Mouse (Mus musculus) heart, adult 2 months (tissue): Measurements from ENCODE around the gene Gpr35. TPM values are rescaled to one million over a fixed set of nuclear protein-coding genes. Genes with fewer than 3 reads are reported as not detected.

Experiments
- DNase-seq, 2 experiments: peaks; one replicate each; pipeline ENCODE4 v3.0.0; 2021
- H3K27ac ChIP-seq: fragments of 200-600 bp; 2 replicates; pipeline ENCODE4 v1.8.1; 2022
- H3K27me3 ChIP-seq: fragments of 200-500 bp; 2 replicates; pipeline ENCODE4 v1.6.1; 2012; ENCODE audit warnings: mild to moderate bottlenecking, low read length, inconsistent platforms, mixed read lengths; ENCODE audit not compliant: control insufficient read depth, insufficient read depth
- H3K36me3 ChIP-seq: fragments of 200-500 bp; 2 replicates; pipeline ENCODE4 v1.6.1; 2012; ENCODE audit warnings: low read length, inconsistent platforms; ENCODE audit not compliant: control insufficient read depth, insufficient read depth
- H3K4me1 ChIP-seq: fragments of 200-500 bp; 2 replicates; pipeline ENCODE4 v1.6.1; 2011; ENCODE audit warnings: low read length; ENCODE audit not compliant: control insufficient read depth, insufficient read depth
- H3K4me3 ChIP-seq: fragments of 200-600 bp; 2 replicates; pipeline ENCODE4 v1.8.1; 2022
- H3K79me2 ChIP-seq: fragments of 200-500 bp; replicated peaks from 2 replicates; pipeline ENCODE4 v1.6.1; 2012; ENCODE audit warnings: mild to moderate bottlenecking, inconsistent platforms, low read length, moderate library complexity, mixed read lengths; ENCODE audit not compliant: control insufficient read depth, insufficient read depth
- H3K9ac ChIP-seq: fragments of 200-500 bp; 2 replicates; pipeline ENCODE4 v1.6.1; 2012; ENCODE audit warnings: low read depth, mild to moderate bottlenecking, control low read depth, inconsistent platforms, low read length, mixed read lengths
- CTCF ChIP-seq: fragments of 200-600 bp; IDR thresholded peaks from 2 replicates; pipeline ENCODE4 v1.8.1; 2022; ENCODE audit warnings: antibody characterized with exemption, mild to moderate bottlenecking, moderate library complexity
- EP300 ChIP-seq: fragments of 200-500 bp; IDR thresholded peaks from 2 replicates; pipeline ENCODE4 v1.6.1; 2011; ENCODE audit warnings: low read depth, low read length, control low read depth; ENCODE audit not compliant: insufficient read depth
- POLR2A ChIP-seq: fragments of 200-500 bp; IDR thresholded peaks from 2 replicates; pipeline ENCODE4 v1.6.1; 2011; ENCODE audit warnings: mild to moderate bottlenecking, low read depth, low read length, control low read depth; ENCODE audit not compliant: insufficient read depth
- WGBS: fragments of 180-500 bp; shearing (Covaris S2); methylation state at CpG from one replicate; pipeline ENCODE4 v1.1.7; 2018; 5-methylcytosine and 5-hydroxymethylcytosine counted together
- intact Hi-C: fragments of 180-260 bp; cut with DNase I; formaldehyde crosslinking; loops from one replicate; pipeline ENCODE4 v1.15.1; 2025
- polyA plus RNA-seq: library from polyadenylated mRNA; depleted of rRNA; stranded (reverse); fragments of >200 nt; gene quantifications from 2 replicates; pipeline ENCODE4 v1.2.3, GENCODE M21; 2012
- total RNA-seq, 2 experiments: library from RNA; stranded (reverse); gene quantifications; 2 replicates each; pipeline ENCODE4 v1.2.3; 2021

Gene Gpr35
- total and polyA plus RNA-seq, 3 experiments, result 0.50 to 1.2 (median 1.0) TPM

DNA sequence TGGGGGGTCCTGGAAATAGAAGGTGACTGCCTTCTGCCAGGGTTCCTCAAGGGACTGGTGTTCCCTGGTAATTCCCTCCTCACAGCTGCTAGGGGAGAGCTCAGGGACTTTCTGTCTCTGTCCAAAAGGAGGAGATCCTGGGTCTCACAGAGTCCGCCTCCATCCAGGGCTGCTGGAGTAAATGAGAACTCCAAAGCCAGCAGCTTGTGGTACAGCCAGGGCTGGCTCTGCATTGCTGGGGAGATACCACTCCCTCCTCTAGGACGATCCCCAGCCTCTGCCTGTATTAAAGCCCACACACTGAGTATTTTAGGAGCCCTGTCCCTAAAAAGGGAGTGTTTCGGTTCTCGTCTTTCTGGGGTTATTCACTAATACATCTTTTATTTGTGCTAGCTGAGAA lies 69.9 kb downstream of the Gpr35 start:
- Histone ChIP-seq H3K27me3 (no peaks in the 10 kb centered on the region), H3K4me3 (no peak overlapping the region), H3K4me1 (no peaks in the 10 kb centered on the region), H3K79me2 (no peaks in the 10 kb centered on the region), H3K36me3 (no peaks in the 10 kb centered on the region), H3K27ac (no peak overlapping the region), H3K9ac (no peak overlapping the region)
- DNase-seq, result no peak
- TF ChIP-seq CTCF (no peak), EP300 (no peak), POLR2A (no peak)
- 79% methylated on average over 4 of the region's 4 CpGs for WGBS
- intact Hi-C loops, result no loop called here

DNA sequence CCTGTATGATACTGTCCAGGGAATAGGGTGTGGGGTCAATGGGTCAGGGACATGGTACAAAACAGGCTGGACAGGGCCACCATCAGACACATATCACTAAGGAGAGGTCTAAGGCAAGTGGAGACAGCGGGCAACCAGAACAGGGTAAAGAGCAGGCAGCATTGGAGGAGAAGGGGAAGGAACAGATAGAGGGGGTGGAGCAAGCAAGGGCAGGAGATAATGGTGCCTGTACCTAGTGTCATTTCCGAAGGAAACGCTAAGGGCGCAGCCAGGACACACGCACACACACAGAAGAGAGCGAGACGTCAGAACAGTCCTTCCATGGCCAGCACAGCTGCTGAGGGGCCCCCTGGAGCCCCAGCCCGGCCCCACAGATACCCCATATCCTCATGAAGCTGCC lies 75.9 kb downstream of the Gpr35 start:
- WGBS, result 77% methylated on average over 8 of the region's 8 CpGs
- H3K79me2 ChIP-seq, result no peaks in the 10 kb centered on the region
- no peak overlapping the region for H3K9ac ChIP-seq
- intact Hi-C loops, result no loop called here
- H3K4me1 ChIP-seq, result no peaks in the 10 kb centered on the region
- DNase-seq, result no peak
- no peak for TF ChIP-seq POLR2A
- TF ChIP-seq EP300, result no peak
- TF ChIP-seq CTCF, result no peak
- H3K27ac ChIP-seq, result no peak overlapping the region
- no peaks in the 10 kb centered on the region for H3K27me3 ChIP-seq
- H3K4me3 ChIP-seq, result no peak overlapping the region
- no peaks in the 10 kb centered on the region for H3K36me3 ChIP-seq

DNA sequence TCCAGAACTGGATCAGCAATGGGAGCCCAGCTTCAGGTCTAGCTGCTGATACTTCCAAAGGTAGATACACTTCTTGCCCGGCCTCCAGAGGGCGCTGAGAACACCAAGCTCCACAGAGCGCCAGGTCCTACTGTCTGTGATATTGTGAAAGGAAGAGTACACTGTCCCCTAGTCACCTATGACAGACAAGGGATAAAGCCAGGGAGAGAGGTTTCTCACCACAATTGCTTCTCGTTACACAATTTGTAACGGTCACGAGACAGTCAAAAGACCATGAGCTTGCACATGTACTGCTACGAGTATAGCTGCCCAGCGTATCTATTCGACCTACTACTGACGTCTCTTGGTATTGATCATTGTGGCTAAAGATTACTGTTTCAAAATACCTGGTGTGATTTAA lies 78.7 kb downstream of the Gpr35 start:
- Histone ChIP-seq H3K27me3 (no peaks in the 10 kb centered on the region), H3K79me2 (no peaks in the 10 kb centered on the region), H3K27ac (no peak overlapping the region), H3K36me3 (no peaks in the 10 kb centered on the region), H3K4me1 (no peaks in the 10 kb centered on the region), H3K9ac (no peak overlapping the region), H3K4me3 (no peak overlapping the region)
- WGBS, result 92% methylated on average over 10 of the region's 10 CpGs
- no peak for DNase-seq
- TF ChIP-seq EP300, result no peak
- TF ChIP-seq CTCF, result no peak
- no peak for TF ChIP-seq POLR2A
- intact Hi-C loops, result no loop called here

DNA sequence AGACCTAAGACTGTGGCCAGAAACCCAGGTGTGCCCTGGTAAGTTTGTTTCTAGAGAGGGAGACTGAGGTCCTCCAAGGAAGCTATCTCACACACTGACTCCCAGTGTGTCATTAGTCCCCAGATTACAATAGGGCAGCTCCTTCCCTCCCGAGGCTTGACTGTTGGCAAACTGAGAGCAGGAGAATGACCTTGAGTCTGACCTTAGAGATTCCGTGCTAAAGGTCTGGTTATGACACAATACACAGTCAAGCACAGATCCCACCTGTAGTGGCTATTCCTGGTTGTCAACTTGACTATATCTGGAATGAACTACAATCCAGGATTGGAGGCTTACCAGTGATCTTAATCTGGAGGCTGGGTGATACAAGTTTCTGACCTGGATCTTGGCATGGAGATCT lies 79.4 kb downstream of the Gpr35 start:
- intact Hi-C loops, result no loop called here

DNA sequence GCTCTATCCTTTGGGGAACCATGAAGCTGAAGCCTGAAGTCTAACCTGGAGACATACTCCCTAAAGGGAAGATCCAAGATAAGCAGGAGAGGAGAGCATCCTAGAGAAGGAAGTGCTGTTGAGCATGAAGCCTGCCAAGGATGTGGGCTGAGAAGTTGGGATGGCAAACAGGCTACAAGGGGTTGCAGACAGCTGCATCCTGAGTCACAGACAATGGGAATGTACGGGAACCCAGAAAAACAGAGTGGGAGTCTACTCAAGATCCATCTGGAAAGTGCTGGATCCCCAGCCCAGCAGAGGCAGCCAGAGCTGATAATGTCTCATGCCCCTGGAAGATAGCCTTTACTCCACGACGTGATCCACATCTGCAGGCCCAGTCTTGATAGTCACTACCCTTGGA lies 80.5 kb downstream of the Gpr35 start:
- no peak overlapping the region for H3K27ac ChIP-seq
- no peak overlapping the region for H3K4me3 ChIP-seq
- no peaks in the 10 kb centered on the region for H3K4me1 ChIP-seq
- no peaks in the 10 kb centered on the region for H3K79me2 ChIP-seq
- WGBS, result 38% methylated on average over 3 of the region's 3 CpGs
- DNase-seq, result no peak
- TF ChIP-seq POLR2A, result no peak
- TF ChIP-seq CTCF, result no peak
- TF ChIP-seq EP300, result no peak
- H3K27me3 ChIP-seq, result no peaks in the 10 kb centered on the region
- H3K36me3 ChIP-seq, result no peaks in the 10 kb centered on the region
- intact Hi-C loops, result no loop called here
- H3K9ac ChIP-seq, result no peak overlapping the region

More for the DNA sequence above, 79.4 kb downstream of the Gpr35 start:
- Histone ChIP-seq H3K4me1 (no peaks in the 10 kb centered on the region), H3K9ac (no peak overlapping the region), H3K79me2 (no peaks in the 10 kb centered on the region), H3K4me3 (no peak overlapping the region), H3K27me3 (no peaks in the 10 kb centered on the region), H3K27ac (no peak overlapping the region), H3K36me3 (no peaks in the 10 kb centered on the region)
- TF ChIP-seq POLR2A, result no peak
- TF ChIP-seq CTCF, result no peak
- TF ChIP-seq EP300, result no peak
- no peak for DNase-seq
- WGBS, result 55% methylated on average over 2 of the region's 2 CpGs

DNA sequence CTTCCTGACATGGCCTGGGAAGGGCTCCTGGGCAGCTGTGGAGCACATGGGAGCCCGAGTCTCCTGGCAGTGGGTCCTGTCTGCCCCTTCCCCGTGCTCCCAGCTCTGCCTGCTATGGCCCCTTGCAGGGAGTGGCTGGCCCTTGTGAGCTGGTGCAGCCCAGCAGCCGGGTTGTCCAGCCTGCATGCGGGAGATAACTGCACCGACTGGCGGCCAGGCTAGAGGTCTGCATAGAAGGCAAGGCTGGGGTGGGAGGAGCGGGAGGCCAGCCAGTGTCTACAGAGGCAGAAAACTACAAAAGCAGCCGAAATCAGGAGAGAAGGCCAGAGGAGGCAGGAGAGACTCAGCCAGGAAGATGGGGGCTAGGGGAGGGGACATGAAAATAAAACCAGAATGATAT lies 83.3 kb downstream of the Gpr35 start:
- Histone ChIP-seq H3K27me3 (no peaks in the 10 kb centered on the region), H3K4me1 (no peaks in the 10 kb centered on the region), H3K4me3 (no peak overlapping the region), H3K79me2 (no peaks in the 10 kb centered on the region), H3K27ac (no peak overlapping the region), H3K9ac (no peak overlapping the region), H3K36me3 (no peaks in the 10 kb centered on the region)
- no peak for DNase-seq
- intact Hi-C loops, result no loop called here
- 42% methylated on average over 8 of the region's 8 CpGs for WGBS
- TF ChIP-seq CTCF (no peak), POLR2A (no peak), EP300 (no peak)
